Mouse (Mus musculus) embryo, embryonic 9.5 days (tissue): ENCODE results near the gene Fam169b.
"Not testable (repeated sequence)": the region's sequence is repeated elsewhere in the genome, so short reads cannot be mapped to it uniquely, and the experiment has no call there.

Experiments
- DNase-seq: peaks from one replicate; pipeline ENCODE4 v3.0.0-alpha.2; 2017; ENCODE audit errors: extremely low spot score

The Fam169b gene

DNA sequence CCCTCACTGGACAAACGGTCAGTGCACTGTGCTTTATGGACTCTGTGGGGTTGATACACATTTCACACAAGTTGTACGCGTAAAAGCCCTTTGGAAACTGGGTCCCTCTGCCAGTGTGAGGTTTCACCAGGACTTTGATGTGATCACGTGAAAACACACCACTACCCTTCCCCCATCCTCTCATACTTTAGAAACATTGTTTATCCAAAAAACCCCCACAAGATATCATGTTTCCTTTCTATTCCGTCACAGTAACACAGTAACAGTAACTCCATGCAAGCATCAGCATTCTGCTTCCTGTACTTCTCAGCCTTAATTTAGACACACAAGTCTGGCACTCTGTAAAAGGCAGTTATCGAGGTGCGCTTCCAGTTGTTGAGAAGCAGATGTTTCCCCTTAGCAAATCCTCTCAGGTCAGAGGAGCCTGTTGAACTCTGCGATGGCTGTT is 12.2 kb downstream of the Fam169b start:
- no peak for DNase-seq

DNA sequence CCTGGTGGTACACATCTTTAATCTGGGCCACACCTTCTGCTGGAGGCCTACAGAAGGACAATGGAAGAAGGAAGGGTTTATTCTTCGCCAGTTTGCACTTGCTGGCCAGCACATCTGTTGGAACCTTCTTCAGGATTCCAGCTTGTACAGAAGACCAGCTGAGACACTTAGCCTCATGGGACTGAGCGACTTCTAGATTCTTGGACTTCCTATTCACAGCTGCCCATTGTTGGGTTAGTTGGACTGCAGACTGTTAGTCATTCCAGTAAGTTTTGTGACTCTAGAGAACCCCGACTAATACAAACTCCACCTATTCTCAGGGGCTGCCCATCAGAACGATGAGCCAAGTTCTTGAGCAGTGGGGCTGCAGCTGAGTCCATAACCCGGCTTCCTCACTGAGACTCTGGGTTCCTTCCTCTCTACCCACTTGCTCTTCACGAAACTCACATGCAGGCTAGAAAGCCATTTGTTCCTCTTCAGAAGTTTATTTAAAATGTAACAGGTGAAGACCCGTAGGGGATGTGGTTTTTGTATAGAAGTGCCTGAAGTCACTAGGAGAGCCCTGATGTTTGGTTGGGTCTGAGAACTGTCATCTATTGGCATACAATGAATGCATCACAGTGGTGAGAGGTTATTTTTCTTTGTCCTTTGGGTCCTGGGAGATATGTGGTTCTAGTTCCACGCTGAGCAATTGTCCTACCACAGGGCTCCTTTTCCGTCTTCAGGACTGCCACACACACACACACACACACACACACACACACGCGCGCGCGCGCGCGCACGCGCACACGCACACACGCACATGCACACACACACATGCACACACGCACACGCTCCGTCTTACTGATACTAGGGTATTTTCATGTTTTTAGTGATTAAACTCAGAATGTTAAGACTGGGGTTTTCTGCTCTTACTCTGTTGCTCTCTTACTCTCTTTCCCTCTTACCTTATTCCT is 13.2 kb downstream of the Fam169b start:
- no peak for DNase-seq

DNA sequence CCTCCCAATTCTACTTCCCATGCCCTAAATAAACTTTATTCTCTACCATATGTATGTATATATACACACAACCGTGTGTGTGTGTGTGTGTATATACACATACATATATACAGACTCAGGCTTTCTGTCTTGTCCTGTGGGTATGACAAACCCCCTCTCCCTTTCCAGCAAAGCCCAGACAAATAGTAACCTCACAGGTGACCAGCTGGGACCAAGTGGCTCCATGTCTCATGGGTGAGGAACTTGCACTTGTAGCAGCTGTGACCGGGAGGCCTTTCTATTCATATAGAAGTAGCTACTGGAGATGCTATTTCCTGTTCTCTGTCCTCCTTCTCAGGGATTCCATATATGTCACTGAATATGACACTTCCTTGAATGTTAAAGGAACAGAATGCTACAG is 13.9 kb downstream of the Fam169b start:
- no peak for DNase-seq

- DNase-seq = not testable (repeated sequence)
These were observed 14.4 kb downstream of the Fam169b start for GRCm38 (mm10) chr7:68288000-68288399.

DNA sequence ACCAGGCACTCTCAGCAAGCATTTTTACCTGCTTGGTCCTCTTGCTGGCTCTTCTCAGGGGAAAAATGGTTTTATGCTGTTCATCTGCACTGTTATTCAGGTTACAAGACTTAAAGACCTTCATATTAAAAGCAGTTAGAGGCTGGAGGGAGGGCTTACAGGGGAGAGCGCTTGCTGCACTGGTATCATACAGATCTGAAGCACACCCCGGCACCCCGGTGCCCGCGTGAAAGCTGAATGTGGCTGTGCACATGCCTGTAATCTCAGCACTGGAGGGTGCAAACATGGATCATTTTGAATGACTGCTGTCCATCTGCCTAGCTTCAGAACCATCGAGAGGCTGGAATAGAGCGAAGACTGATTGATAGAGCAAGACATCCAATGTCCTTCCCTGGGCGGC is 15.4 kb downstream of the Fam169b start:
- DNase-seq = no peak

DNA sequence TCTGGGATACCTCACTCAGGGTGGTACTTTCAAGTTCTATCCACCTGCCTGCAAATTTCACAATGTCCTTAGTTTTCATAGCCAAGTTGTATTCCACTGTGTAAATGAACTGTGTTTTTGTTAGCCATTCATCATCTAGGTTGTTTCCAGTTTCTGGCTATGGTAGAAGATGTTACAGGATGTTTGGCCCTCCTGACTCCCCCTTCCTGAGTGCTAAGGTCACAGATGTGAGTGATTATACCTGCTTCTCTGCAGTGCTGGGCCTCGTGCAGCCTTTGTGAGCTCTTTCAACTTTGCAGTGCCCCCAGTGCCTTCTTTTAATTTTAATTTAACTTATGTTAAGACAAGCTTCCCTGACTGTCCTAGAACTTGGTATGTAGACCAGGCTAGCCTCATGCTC is 18.0 kb downstream of the Fam169b start:
- DNase-seq = no peak

GRCm38 (mm10) chr7:68293997-68294789 is 20.6 kb downstream of the Fam169b start:
- DNase-seq = no peak

DNA sequence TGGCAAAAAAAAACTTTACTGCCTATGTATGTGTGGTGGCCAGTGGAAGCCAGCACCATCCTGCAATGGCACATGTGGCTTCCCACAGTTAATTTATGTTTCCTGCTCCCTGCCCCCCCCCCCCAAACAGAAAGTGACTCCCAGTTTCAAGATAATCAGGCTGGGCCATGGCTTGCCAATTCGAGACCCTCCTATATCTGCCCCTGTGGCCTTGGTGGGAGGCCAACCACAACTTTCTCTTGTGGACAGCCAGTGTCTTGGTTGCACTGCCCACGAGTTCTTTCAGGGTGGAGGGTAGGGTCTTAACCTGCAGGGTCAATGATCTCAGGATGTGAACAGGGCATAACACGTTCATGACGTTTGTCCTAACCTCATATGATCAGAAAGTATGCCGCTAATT is 22.8 kb downstream of the Fam169b start:
- no peak for DNase-seq

GRCm38 (mm10) chr7:68298381-68299076 is 24.9 kb downstream of the Fam169b start:
- no peak for DNase-seq

GRCm38 (mm10) chr7:68301160-68301559 is 27.5 kb downstream of the Fam169b start:
- no peak for DNase-seq

DNA sequence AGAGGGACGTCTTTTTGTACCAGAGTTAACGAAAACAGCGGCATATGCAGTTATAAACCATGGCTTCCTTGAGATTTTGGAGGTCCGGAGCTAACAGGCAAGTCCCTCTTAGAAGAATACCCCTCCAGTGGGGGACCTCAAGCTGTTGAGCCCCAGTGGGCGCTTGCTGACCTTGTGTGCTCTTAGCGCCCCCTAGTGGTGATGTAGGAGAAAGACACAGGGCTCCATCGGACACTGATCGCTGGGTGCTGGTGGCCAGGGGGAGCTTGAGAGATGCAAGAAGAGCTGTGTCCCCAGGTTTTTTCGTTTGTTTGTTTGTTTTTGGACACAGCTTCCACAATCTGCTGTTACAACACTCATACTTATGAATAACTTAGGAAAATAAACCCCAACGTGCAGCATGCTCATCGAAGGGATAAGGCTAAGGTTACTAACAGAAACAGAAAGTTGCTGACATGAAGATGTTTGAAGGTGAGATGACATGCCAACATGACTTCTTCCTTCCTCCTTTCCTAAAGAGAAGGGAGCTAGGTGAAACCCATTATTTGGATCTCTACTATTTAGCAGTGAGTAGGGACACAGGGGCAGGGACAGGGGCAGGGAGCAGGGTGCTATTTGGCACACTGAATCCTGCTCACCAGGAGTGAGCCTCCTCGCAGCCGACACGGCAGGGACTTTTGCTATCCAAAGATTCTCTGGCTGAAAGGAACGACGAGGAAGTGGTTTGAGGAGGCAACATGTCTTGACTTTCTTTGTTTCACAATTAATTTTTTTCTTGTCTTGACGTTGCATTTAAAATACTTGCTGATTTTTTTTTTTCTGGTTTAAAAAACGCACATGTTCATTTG is 29.2 kb downstream of the Fam169b start:
- peak; percentile 81 for DNase-seq

GRCm38 (mm10) chr7:68303685-68304084 is 30.0 kb downstream of the Fam169b start:
- no peak for DNase-seq

GRCm38 (mm10) chr7:68305781-68306575 is 32.3 kb downstream of the Fam169b start:
- DNase-seq = no peak

DNA sequence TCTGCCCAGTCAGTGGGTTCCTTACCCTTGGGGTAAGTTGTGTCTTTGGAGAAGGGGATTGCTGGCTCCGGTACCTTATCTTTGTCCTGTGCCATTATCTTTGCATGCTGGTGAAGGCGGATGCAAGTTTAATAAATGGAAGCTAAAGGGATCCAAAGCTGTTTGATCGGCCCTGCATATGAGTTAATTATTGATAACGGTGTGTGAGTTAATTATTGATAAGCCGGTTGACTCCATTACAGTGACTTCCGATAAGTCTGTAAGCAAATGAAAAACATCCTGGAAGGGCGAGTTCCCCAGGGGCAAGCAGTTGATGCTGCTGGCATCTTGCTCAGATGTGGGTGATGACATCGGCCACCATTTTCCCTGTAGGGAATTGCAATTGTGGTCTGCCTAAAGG is 33.1 kb downstream of the Fam169b start:
- DNase-seq = no peak

- DNase-seq = no peak
These were observed 37.8 kb downstream of the Fam169b start for GRCm38 (mm10) chr7:68311469-68311868.

DNA sequence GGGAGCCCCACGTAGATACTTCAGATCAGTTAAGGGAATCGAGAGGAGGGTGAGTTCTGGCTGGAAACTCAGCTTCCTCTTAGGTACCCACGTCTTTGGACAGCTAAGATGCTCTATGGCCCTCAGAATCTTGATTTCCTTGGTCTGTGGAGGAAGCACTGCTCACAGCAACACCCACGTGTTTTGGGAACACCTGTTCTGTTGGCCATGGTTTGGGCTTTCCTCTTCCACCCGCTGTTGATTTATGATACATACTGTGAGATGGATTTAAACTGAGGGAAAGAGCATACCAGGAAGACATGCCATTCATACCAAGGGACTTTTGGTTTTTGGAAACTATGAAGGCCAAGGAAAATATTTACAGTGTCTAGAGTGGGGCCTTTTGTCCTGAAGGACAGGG is 38.8 kb downstream of the Fam169b start:
- DNase-seq = no peak

DNA sequence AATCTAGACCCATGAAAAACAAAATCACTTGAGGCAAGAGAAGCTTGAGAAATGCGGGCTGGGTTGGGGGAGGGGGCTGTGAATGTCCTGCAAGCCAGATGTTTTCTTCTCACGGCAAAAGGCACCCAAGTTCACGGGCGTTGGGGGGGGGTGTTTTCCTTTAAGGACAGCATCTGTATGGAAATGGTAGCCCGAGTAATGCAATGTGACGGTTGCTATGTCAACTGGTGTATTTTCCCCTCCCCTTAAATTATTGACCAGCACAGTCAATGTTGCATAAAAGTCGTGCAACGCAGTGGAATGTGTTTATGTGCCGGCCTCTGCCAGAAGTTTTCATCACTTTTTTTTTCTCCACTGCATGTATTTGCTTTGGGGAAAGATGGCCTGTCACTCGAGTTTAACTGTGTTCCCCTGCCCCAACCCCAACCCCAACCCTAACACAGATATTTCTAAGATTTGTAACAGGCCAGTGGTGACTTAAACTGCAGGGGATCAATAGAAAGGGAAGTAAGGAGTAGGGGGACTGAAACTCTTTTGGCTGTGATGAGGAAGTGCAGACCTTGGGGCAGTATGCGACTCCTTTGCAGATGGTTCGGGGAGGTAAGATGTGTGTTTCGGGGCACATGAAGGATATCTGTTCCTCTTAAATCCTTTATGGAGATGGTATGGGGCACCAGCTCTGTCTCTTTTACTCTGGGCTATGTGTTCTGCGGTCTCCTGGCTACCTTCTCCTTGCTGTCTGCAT is 39.6 kb downstream of the Fam169b start:
- no peak for DNase-seq

- DNase-seq = no peak
These were observed 40.6 kb downstream of the Fam169b start for GRCm38 (mm10) chr7:68314286-68314685.

GRCm38 (mm10) chr7:68315068-68315467 is 41.4 kb downstream of the Fam169b start:
- DNase-seq = no peak
